Mouse (Mus musculus): ENCODE measurements around the gene Teddm2. TPM values are rescaled to one million over a fixed set of nuclear protein-coding genes. Genes with fewer than 3 reads are reported as not detected.

The Teddm2 gene
- polyA plus RNA-seq, 1 experiment from 2014 or later, result 0.31 TPM

- no peaks in the 10 kb centered on the region for H3K27me3 ChIP-seq (replicated peaks)
Measured at GRCm38 (mm10) chr1:153922571-153923021, 22.6 kb upstream of the Teddm2 start.

GRCm38 (mm10) chr1:153921642-153922041 lies 21.6 kb upstream of the Teddm2 start:
- H3K36me3 ChIP-seq, result no peaks in the 10 kb centered on the region
- H3K27ac ChIP-seq (ENCODE audit: poor library complexity, severe bottlenecking), result no peak overlapping the region
- no peak overlapping the region for H3K4me2 ChIP-seq
- H3K27me3 ChIP-seq (replicated peaks), result no peaks in the 10 kb centered on the region
- peaks cover 17% of the 10 kb centered on the region for H3K4me1 ChIP-seq (replicated peaks)
- no peak for ATAC-seq (ENCODE audit: insufficient number of reproducible peaks, low FRiP score)
- no peaks in the 10 kb centered on the region for H3K9me3 ChIP-seq (replicated peaks)
- 87% methylated on average over 3 of the region's 3 CpGs for WGBS
- H3K9ac ChIP-seq, result no peak overlapping the region
- H3K4me3 ChIP-seq, result no peak overlapping the region

More at GRCm38 (mm10) chr1:153922571-153923021, 22.6 kb upstream of the Teddm2 start:
- H3K4me2 ChIP-seq, result peak overlapping the region; percentile 6; the same call in 1 of the 2 replicates
- H3K9me3 ChIP-seq (replicated peaks), result 0 out of 2 replicates have a peak, but pooled peaks cover 4% of the 10 kb centered on the region
- no peak overlapping the region for H3K4me3 ChIP-seq
- 8% methylated on average over 5 of the region's 5 CpGs for WGBS
- H3K9ac ChIP-seq, result no peak overlapping the region
- H3K4me1 ChIP-seq (replicated peaks), result peaks cover 17% of the 10 kb centered on the region
- peak overlapping the region; percentile 83 for H3K27ac ChIP-seq (ENCODE audit: poor library complexity, severe bottlenecking)
- peak; percentile 86 for ATAC-seq (ENCODE audit: insufficient number of reproducible peaks, low FRiP score)
- no peaks in the 10 kb centered on the region for H3K36me3 ChIP-seq

GRCm38 (mm10) chr1:153918521-153919206 lies 18.6 kb upstream of the Teddm2 start:
- Histone ChIP-seq H3K27me3 (replicated peaks) (no peaks in the 10 kb centered on the region), H3K4me1 (replicated peaks) (peaks cover 17% of the 10 kb centered on the region), H3K9ac (no peak overlapping the region), H3K9me3 (replicated peaks) (no peaks in the 10 kb centered on the region), H3K36me3 (no peaks in the 10 kb centered on the region), H3K4me3 (no peak overlapping the region), H3K4me2 (no peak overlapping the region), H3K27ac (ENCODE audit: poor library complexity, severe bottlenecking) (peak overlapping the region; percentile 12; the same call in 1 of the 2 replicates)
- no peak for ATAC-seq (ENCODE audit: insufficient number of reproducible peaks, low FRiP score)
- 52% methylated on average over 3 of the region's 3 CpGs for WGBS

- no peak for ATAC-seq (ENCODE audit: insufficient number of reproducible peaks, low FRiP score)
- Histone ChIP-seq H3K9me3 (replicated peaks) (no peaks in the 10 kb centered on the region), H3K27ac (ENCODE audit: poor library complexity, severe bottlenecking) (no peak overlapping the region), H3K36me3 (peaks cover 15% of the 10 kb centered on the region), H3K9ac (no peak overlapping the region), H3K4me2 (no peak overlapping the region), H3K27me3 (replicated peaks) (no peaks in the 10 kb centered on the region), H3K4me3 (no peak overlapping the region), H3K4me1 (replicated peaks) (peaks cover 4% of the 10 kb centered on the region)
- WGBS, result 73% methylated on average over 3 of the region's 3 CpGs
Measured at GRCm38 (mm10) chr1:153913869-153914268, 13.8 kb upstream of the Teddm2 start.

- peaks cover 40% of the 10 kb centered on the region for H3K36me3 ChIP-seq
- ATAC-seq (ENCODE audit: insufficient number of reproducible peaks, low FRiP score), result no peak
- no peak overlapping the region for H3K9ac ChIP-seq
- H3K9me3 ChIP-seq (replicated peaks), result no peaks in the 10 kb centered on the region
- H3K4me3 ChIP-seq, result no peak overlapping the region
- 88% methylated on average over 6 of the region's 6 CpGs for WGBS
- no peaks in the 10 kb centered on the region for H3K27me3 ChIP-seq (replicated peaks)
- H3K4me1 ChIP-seq (replicated peaks), result no peaks in the 10 kb centered on the region
- H3K27ac ChIP-seq (ENCODE audit: poor library complexity, severe bottlenecking), result no peak overlapping the region
- no peak overlapping the region for H3K4me2 ChIP-seq
Measured at GRCm38 (mm10) chr1:153911276-153911795, 11.3 kb upstream of the Teddm2 start.

GRCm38 (mm10) chr1:153910423-153910822 lies 10.4 kb upstream of the Teddm2 start:
- ATAC-seq (ENCODE audit: insufficient number of reproducible peaks, low FRiP score), result no peak
- no peak overlapping the region for H3K4me3 ChIP-seq
- H3K9ac ChIP-seq, result no peak overlapping the region
- H3K4me2 ChIP-seq, result no peak overlapping the region
- H3K36me3 ChIP-seq, result peaks cover 48% of the 10 kb centered on the region
- no peaks in the 10 kb centered on the region for H3K9me3 ChIP-seq (replicated peaks)
- WGBS, result 82% methylated on average over 5 of the region's 5 CpGs
- H3K27me3 ChIP-seq (replicated peaks), result no peaks in the 10 kb centered on the region
- no peaks in the 10 kb centered on the region for H3K4me1 ChIP-seq (replicated peaks)
- no peak overlapping the region for H3K27ac ChIP-seq (ENCODE audit: poor library complexity, severe bottlenecking)

GRCm38 (mm10) chr1:153909963-153910291 lies 9.9 kb upstream of the Teddm2 start:
- no peak overlapping the region for H3K27ac ChIP-seq (ENCODE audit: poor library complexity, severe bottlenecking)
- WGBS, result 84% methylated on average over 9 of the region's 9 CpGs
- no peak for ATAC-seq (ENCODE audit: insufficient number of reproducible peaks, low FRiP score)

GRCm38 (mm10) chr1:153909213-153909962 lies 9.4 kb upstream of the Teddm2 start:
- Histone ChIP-seq H3K4me2 (no peak overlapping the region), H3K4me3 (no peak overlapping the region), H3K9ac (no peak overlapping the region), H3K36me3 (peaks cover 58% of the 10 kb centered on the region), H3K4me1 (replicated peaks) (no peaks in the 10 kb centered on the region), H3K9me3 (replicated peaks) (no peaks in the 10 kb centered on the region), H3K27ac (ENCODE audit: poor library complexity, severe bottlenecking) (no peak overlapping the region), H3K27me3 (replicated peaks) (no peaks in the 10 kb centered on the region)
- WGBS, result 77% methylated on average over 10 of the region's 10 CpGs
- ATAC-seq (ENCODE audit: insufficient number of reproducible peaks, low FRiP score), result no peak

More at GRCm38 (mm10) chr1:153909963-153910291, 9.9 kb upstream of the Teddm2 start:
- Histone ChIP-seq H3K4me3 (no peak overlapping the region), H3K4me1 (replicated peaks) (no peaks in the 10 kb centered on the region), H3K27me3 (replicated peaks) (no peaks in the 10 kb centered on the region), H3K4me2 (no peak overlapping the region), H3K9me3 (replicated peaks) (no peaks in the 10 kb centered on the region), H3K9ac (no peak overlapping the region), H3K36me3 (peaks cover 53% of the 10 kb centered on the region)

GRCm38 (mm10) chr1:153908741-153909140 lies 8.7 kb upstream of the Teddm2 start:
- Histone ChIP-seq H3K4me3 (no peak overlapping the region), H3K27ac (ENCODE audit: poor library complexity, severe bottlenecking) (no peak overlapping the region), H3K9me3 (replicated peaks) (no peaks in the 10 kb centered on the region), H3K9ac (no peak overlapping the region), H3K36me3 (peaks cover 65% of the 10 kb centered on the region), H3K4me2 (no peak overlapping the region), H3K27me3 (replicated peaks) (no peaks in the 10 kb centered on the region), H3K4me1 (replicated peaks) (no peaks in the 10 kb centered on the region)
- 82% methylated on average over 4 of the region's 4 CpGs for WGBS
- no peak for ATAC-seq (ENCODE audit: insufficient number of reproducible peaks, low FRiP score)

- Histone ChIP-seq H3K36me3 (peaks cover 70% of the 10 kb centered on the region), H3K9ac (no peak overlapping the region), H3K4me2 (no peak overlapping the region), H3K4me3 (no peak overlapping the region), H3K4me1 (replicated peaks) (no peaks in the 10 kb centered on the region), H3K9me3 (replicated peaks) (no peaks in the 10 kb centered on the region), H3K27ac (ENCODE audit: poor library complexity, severe bottlenecking) (no peak overlapping the region), H3K27me3 (replicated peaks) (no peaks in the 10 kb centered on the region)
- no peak for ATAC-seq (ENCODE audit: insufficient number of reproducible peaks, low FRiP score)
- 86% methylated on average over 6 of the region's 6 CpGs for WGBS
Measured at GRCm38 (mm10) chr1:153908208-153908607, 8.2 kb upstream of the Teddm2 start.

- H3K27ac ChIP-seq (ENCODE audit: poor library complexity, severe bottlenecking), result no peak overlapping the region
- no peaks in the 10 kb centered on the region for H3K9me3 ChIP-seq (replicated peaks)
- no peak overlapping the region for H3K9ac ChIP-seq
- 88% methylated on average over 3 of the region's 3 CpGs for WGBS
- no peak for ATAC-seq (ENCODE audit: insufficient number of reproducible peaks, low FRiP score)
- no peaks in the 10 kb centered on the region for H3K27me3 ChIP-seq (replicated peaks)
- H3K36me3 ChIP-seq, result peaks cover 76% of the 10 kb centered on the region
- H3K4me1 ChIP-seq (replicated peaks), result peaks cover 8% of the 10 kb centered on the region
- H3K4me3 ChIP-seq, result no peak overlapping the region
- no peak overlapping the region for H3K4me2 ChIP-seq
Measured at GRCm38 (mm10) chr1:153905884-153906283, 5.9 kb upstream of the Teddm2 start.

Measured in heart, embryonic 12.5 days (tissue).